Mouse (Mus musculus): Measurements from ENCODE around the gene Cdhr2. TPM values are rescaled to one million over a fixed set of nuclear protein-coding genes. Genes with fewer than 3 reads are reported as not detected.

Gene Cdhr2
- polyA plus RNA-seq, 1 experiment from 2014 or later = 0.29 TPM

DNA sequence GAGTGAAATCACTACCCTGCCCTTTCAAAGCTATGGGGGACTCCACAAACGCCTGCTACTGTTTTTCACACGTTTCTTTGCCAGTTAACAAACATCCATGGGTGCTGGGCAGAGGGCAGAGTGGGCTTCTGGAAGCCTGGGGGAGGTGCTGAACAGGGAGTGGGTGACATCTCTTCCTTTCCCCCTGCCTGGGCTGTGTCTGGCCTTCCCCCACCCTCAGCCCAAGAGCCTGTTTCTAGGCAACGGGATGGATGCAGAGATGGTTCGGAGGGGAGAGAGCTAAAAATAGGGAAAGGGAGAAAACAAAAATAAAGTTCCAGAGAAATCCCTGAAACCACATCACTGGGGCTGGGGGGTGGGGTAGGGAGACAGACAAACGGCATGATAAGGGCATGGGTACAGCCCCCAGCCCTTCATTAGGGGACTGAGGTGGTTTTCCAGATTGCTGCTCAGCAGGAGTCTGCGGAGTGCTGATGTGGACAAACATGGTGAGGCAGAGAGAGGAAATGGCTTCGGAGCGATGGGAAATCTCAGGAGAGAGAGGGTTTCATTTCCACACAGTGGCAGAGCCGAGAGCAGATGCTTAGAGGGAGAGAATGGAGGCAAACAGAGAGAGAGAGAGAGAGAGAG, 54.1 kb downstream of the Cdhr2 start:
- Histone ChIP-seq H3K27me3 (peaks cover 5% of the 10 kb centered on the region; the same call in 1 of the 2 replicates), H3K36me3 (no peaks in the 10 kb centered on the region), H3K4me2 (replicated peaks) (peak overlapping the region; percentile 21), H3K4me1 (peaks cover 78% of the 10 kb centered on the region), H3K4me3 (no peak overlapping the region), H3K27ac (replicated peaks) (peak overlapping the region; percentile 82), H3K9ac (replicated peaks) (no peak overlapping the region), H3K9me3 (no peaks in the 10 kb centered on the region)
- 15% methylated on average over 9 of the region's 9 CpGs for WGBS
- no peak for ATAC-seq (replicated peaks)

DNA sequence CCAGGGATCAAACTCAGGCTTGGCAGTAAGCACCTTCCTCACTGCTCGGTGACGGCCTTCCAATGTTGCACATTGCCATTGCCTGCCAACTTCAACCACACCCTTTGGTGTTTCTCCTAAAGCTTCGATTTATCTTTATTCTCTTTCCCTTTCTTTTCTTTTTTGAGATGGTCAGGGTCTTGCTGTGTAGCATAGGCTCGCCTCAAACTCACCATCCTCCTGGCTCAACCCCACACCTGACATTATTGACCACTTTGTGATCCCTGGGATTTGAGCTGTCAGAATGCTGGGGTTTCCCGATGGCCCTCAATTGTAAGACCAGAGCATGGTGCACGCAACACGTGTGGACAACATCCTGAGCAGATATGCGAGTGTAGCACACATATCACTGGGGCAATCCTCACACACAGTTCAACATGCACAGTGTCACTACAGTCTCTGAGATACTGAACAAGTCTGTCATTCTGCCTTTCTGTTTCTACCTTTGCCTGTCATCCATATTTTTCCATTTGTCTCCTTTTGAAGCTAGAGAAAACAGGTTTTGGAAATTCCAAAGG, 55.0 kb downstream of the Cdhr2 start:
- 83% methylated on average over 8 of the region's 8 CpGs for WGBS
- no peak for ATAC-seq (replicated peaks)

DNA sequence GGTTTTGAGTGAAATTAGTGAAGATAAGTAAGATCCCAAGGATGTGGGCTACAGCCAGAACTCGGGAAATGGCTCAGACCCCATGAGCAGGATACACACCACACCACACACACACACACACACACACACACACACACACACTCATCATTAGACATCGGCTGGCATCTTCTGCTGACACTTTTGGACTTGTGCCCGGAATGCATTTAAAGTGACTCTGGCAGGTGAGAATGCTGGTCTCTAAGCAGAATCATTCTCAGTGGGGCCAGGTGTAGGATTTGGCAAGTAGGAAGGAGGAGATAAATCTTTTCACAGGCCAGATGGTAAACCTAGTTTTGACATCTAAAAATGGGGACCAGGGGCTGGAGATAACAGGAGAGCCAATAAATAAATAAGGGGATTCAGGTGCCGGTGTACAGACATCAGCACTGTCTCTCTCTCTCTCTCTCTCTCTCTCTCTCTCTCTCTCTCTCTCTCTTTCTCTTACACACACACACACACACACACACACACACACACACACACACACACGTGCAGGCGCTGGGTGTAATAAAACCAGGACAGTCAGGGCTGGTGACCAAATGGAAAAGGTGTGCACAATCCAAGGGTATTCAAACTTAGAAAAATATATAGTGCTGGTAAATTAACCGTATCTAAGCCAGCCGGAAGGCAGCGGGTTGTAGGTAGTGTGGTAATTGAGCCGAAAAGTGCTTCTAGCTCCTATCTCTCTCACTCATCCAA, 56.0 kb downstream of the Cdhr2 start:
- H3K4me1 ChIP-seq = peaks cover 78% of the 10 kb centered on the region
- H3K9me3 ChIP-seq = no peaks in the 10 kb centered on the region
- peak overlapping the region; percentile 49 for H3K9ac ChIP-seq (replicated peaks)
- H3K4me3 ChIP-seq = peak overlapping the region; percentile 55
- no peaks in the 10 kb centered on the region for H3K27me3 ChIP-seq
- peak overlapping the region; percentile 97 for H3K27ac ChIP-seq (replicated peaks)
- ATAC-seq (replicated peaks) = no peak
- no peaks in the 10 kb centered on the region for H3K36me3 ChIP-seq
- WGBS = 20% methylated on average over 10 of the region's 10 CpGs
- peak overlapping the region; percentile 84 for H3K4me2 ChIP-seq (replicated peaks)

More for the DNA sequence above, 55.0 kb downstream of the Cdhr2 start:
- Histone ChIP-seq H3K27me3 (peaks cover 5% of the 10 kb centered on the region; the same call in 1 of the 2 replicates), H3K4me3 (no peak overlapping the region), H3K27ac (replicated peaks) (peak overlapping the region; percentile 97), H3K9ac (replicated peaks) (no peak overlapping the region), H3K4me2 (replicated peaks) (no peak overlapping the region), H3K4me1 (peaks cover 80% of the 10 kb centered on the region), H3K36me3 (no peaks in the 10 kb centered on the region), H3K9me3 (no peaks in the 10 kb centered on the region)

DNA sequence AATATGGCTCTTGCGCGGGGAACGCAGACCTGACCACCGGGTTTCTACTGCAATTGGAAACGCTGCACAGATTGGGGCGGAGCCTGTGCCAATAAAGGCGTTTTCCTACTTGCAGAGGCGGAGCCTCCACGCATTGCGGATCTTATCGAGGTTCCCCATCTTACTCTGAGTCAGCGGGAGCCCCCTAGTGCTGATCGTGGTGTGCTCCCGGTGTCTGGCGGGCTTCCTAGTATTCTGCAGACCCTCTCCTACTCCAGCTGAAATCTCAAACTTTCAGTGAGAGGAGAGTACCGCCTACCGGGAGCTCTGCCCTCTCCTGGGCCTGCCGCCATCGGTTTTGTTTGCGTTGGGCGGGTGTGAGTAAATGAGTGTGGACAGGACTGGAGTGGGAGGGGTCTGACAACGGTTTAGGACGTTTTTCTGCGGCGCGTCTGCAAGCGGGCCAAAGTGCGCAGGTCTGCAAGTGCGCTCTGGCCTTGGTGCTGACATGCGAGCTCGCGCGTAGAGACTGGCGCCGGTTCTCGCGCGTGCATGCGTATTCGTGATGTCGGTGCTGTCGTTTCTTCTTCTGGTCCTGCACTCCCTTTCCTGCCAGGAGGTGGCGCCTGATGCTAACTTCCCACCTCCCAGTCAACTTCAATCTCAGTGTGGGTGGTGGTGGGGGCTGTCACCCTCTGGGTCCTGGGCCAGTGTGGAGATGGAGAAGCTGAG, 56.9 kb downstream of the Cdhr2 start:
- 0 out of 2 replicates have a peak, but pooled peaks cover under 1% of the 10 kb centered on the region for H3K27me3 ChIP-seq
- H3K9ac ChIP-seq (replicated peaks) = peak overlapping the region; percentile 57
- ATAC-seq (replicated peaks) = peak; percentile 83
- peak overlapping the region; percentile 84 for H3K4me2 ChIP-seq (replicated peaks)
- peak overlapping the region; percentile 97 for H3K27ac ChIP-seq (replicated peaks)
- H3K36me3 ChIP-seq = no peaks in the 10 kb centered on the region
- WGBS = under 1% methylated on average over 43 of the region's 43 CpGs
- peak overlapping the region; percentile 55 for H3K4me3 ChIP-seq
- H3K4me1 ChIP-seq = peaks cover 69% of the 10 kb centered on the region
- no peaks in the 10 kb centered on the region for H3K9me3 ChIP-seq

DNA sequence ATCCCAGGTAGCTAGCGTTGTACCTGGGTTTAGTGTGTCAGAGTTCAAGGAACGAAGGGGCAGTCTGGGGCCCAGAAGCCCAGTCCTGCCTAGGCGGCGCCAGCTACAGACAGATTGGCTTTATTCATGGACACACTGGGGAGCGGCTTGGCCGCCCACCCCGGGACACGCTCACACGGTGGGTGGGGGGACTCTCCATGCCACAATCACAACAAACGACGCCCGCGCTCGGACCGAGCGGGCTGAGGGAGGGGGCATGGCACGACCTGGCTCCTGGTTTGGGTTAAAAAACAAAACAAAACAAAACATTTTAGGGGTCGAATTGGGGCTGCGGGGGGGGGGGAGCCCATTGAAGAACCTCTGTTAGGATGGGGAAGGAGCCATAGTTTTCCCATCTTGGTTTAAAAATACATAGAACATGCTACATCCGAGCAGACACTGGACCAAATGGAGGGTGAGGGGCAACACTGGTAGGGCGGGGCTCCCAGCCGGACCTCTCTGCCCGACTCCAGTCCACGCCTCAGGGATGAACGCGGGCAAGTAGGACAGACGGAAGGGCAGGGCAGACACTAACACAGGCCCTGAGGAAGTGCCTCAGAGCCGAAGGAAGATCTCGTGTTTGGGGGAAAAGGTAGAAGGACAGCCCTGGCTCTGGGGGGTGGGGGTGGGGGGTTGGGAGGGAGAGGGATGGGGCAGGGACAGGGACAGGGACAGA, 57.7 kb downstream of the Cdhr2 start:
- Histone ChIP-seq H3K9me3 (no peaks in the 10 kb centered on the region), H3K4me1 (peaks cover 67% of the 10 kb centered on the region), H3K27me3 (peaks cover 8% of the 10 kb centered on the region), H3K4me2 (replicated peaks) (peak overlapping the region; percentile 84), H3K9ac (replicated peaks) (peak overlapping the region; percentile 57), H3K4me3 (peak overlapping the region; percentile 55), H3K36me3 (no peaks in the 10 kb centered on the region), H3K27ac (replicated peaks) (peak overlapping the region; percentile 97)
- WGBS = under 1% methylated on average over 29 of the region's 29 CpGs
- no peak; the same call in 1 of the 2 replicates for ATAC-seq (replicated peaks)

DNA sequence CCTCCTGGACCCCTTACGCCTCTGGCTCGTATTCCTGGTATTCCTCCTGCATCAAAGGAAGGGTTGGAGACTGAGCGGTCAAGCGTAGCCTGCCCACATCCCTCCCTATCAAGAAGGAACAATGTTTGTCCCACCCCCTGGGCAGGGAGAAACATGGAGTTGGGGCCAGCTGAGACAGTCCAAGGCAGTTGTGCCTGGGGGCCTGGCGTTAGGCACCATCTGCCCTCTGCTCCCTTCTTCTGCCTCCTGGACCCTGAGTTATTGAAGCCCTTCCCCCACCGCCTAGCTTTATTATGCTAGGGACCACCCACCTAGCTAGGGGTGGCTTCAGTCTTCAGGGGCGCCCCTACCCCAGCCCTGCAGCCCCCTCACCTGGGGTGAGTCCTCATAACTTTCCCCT, 58.2 kb downstream of the Cdhr2 start:
- WGBS = 11% methylated on average over 7 of the region's 7 CpGs
- no peak overlapping the region for H3K27ac ChIP-seq (replicated peaks)
- H3K4me3 ChIP-seq = no peak overlapping the region
- peaks cover 61% of the 10 kb centered on the region for H3K4me1 ChIP-seq
- peak overlapping the region; percentile 84 for H3K4me2 ChIP-seq (replicated peaks)
- H3K9ac ChIP-seq (replicated peaks) = no peak overlapping the region
- no peaks in the 10 kb centered on the region for H3K36me3 ChIP-seq
- no peaks in the 10 kb centered on the region for H3K9me3 ChIP-seq
- H3K27me3 ChIP-seq = peaks cover 11% of the 10 kb centered on the region
- no peak for ATAC-seq (replicated peaks)

GRCm38 (mm10) chr13:54760164-54760795, 59.0 kb downstream of the Cdhr2 start:
- 56% methylated on average over 8 of the region's 8 CpGs for WGBS
- Histone ChIP-seq H3K27me3 (peaks cover 14% of the 10 kb centered on the region), H3K4me3 (no peak overlapping the region), H3K36me3 (no peaks in the 10 kb centered on the region), H3K27ac (replicated peaks) (peak overlapping the region; percentile 20), H3K9me3 (no peaks in the 10 kb centered on the region), H3K4me1 (peaks cover 60% of the 10 kb centered on the region), H3K4me2 (replicated peaks) (no peak overlapping the region), H3K9ac (replicated peaks) (no peak overlapping the region)
- no peak for ATAC-seq (replicated peaks)

DNA sequence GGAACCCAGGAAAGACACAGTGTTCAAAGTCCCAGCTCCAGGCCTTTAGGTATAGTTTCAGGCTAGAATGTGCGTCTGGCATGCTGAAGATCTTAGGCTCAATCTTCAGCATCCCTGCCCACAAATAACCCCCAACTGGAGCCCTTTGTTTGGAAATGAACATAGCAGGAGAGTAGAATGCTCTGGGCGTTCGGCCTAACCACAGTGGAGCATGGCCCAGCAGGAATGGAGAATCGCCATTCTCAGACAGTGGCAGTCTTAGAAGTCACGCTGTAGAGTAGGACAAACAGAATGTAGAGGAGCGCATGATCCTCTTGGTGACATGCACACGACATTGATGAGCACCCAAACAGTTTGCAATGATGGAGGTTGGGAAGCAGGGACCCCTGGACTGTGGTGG, 59.6 kb downstream of the Cdhr2 start:
- Histone ChIP-seq H3K27me3 (peaks cover 20% of the 10 kb centered on the region), H3K4me3 (no peak overlapping the region), H3K9ac (replicated peaks) (no peak overlapping the region), H3K4me1 (peaks cover 60% of the 10 kb centered on the region), H3K36me3 (no peaks in the 10 kb centered on the region), H3K27ac (replicated peaks) (no peak overlapping the region; the same call in 1 of the 2 replicates), H3K4me2 (replicated peaks) (no peak overlapping the region), H3K9me3 (no peaks in the 10 kb centered on the region)
- ATAC-seq (replicated peaks) = no peak
- 69% methylated on average over 7 of the region's 7 CpGs for WGBS

GRCm38 (mm10) chr13:54765281-54766191, 64.3 kb downstream of the Cdhr2 start:
- ATAC-seq (replicated peaks) = peak; percentile 42
- Histone ChIP-seq H3K4me2 (replicated peaks) (peak overlapping the region; percentile 91), H3K27me3 (peaks cover 23% of the 10 kb centered on the region), H3K9me3 (no peaks in the 10 kb centered on the region), H3K9ac (replicated peaks) (peak overlapping the region; percentile 62), H3K4me1 (peaks cover 26% of the 10 kb centered on the region), H3K36me3 (no peaks in the 10 kb centered on the region), H3K27ac (replicated peaks) (peak overlapping the region; percentile 55; the same call in 1 of the 2 replicates), H3K4me3 (peak overlapping the region; percentile 54)
- 5% methylated on average over 44 of the region's 44 CpGs for WGBS

DNA sequence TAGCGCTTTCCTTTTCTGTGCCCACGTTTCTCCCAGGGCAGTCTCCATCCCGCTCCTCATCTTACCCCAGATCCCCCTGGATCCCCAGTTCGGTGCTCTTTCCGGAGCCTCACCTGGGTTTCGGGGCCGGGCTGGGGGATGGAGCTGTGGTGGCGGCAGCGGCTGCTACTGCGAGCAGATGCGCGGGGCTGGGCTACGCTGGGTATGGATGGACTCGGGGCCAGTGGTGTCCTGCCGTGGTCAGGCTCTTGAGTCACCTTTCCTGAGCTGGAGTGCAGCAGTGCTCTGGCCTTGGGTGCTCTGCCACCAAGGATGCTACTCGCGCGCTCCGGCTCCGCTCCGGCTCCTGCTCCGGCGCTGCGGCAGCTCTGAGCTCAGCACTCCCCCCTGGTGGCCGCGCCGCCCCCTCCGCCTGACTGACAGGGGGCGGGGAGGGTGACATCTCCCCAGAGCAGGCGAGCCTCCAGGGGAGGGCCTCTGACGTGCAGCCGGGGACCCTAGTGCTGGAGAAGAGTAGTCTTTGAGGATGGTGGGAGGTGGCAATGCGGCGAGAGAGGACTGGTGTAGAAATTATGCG, 65.0 kb downstream of the Cdhr2 start, which contains the start of gene Sncb:
Gene Sncb (minus strand): TSS at position 404 of the 577 bp plus-strand sequence.
- H3K9me3 ChIP-seq = no peaks in the 10 kb centered on the region
- peaks cover 22% of the 10 kb centered on the region for H3K4me1 ChIP-seq
- peak; percentile 90 for ATAC-seq (replicated peaks)
- H3K4me3 ChIP-seq = peak within 1 kb of the TSS; percentile 54
- H3K9ac ChIP-seq (replicated peaks) = peak within 1 kb of the TSS; percentile 62
- peak within 1 kb of the TSS; percentile 91 for H3K4me2 ChIP-seq (replicated peaks)
- H3K27ac ChIP-seq (replicated peaks) = peak within 1 kb of the TSS; percentile 55; the same call in 1 of the 2 replicates
- under 1% methylated on average over 35 of the region's 35 CpGs for WGBS
- H3K36me3 ChIP-seq = no peaks in the 10 kb centered on the region
- H3K27me3 ChIP-seq = peaks cover 23% of the 10 kb centered on the region
